Mouse (Mus musculus) midbrain, embryonic 12.5 days (tissue): ENCODE data around the gene Aox4. TPM values are rescaled to one million over a fixed set of nuclear protein-coding genes. Genes with fewer than 3 reads are reported as not detected.

Source experiments
- ATAC-seq: fragments of 200-750 bp; cut with Nextera tagmentation; 2 replicates; pipeline ENCODE4 v1.8.0; 2017; ENCODE audit warnings: low read depth, moderate TSS enrichment, moderate library complexity; ENCODE audit not compliant: low FRiP score
- H3K27ac ChIP-seq: fragments of 300-500 bp; sonication (generic); replicated peaks from 2 replicates; pipeline ENCODE4 v1.5.1; 2016; ENCODE audit warnings: mild to moderate bottlenecking
- H3K27me3 ChIP-seq: fragments of 300-500 bp; sonication (generic); 2 replicates; pipeline ENCODE4 v1.6.1; 2016; ENCODE audit warnings: mild to moderate bottlenecking
- H3K36me3 ChIP-seq: fragments of 300-500 bp; sonication (generic); 2 replicates; pipeline ENCODE4 v1.6.1; 2016
- H3K4me1 ChIP-seq: fragments of 300-500 bp; sonication (generic); 2 replicates; pipeline ENCODE4 v1.6.1; 2016
- H3K4me2 ChIP-seq: fragments of 300-500 bp; sonication (generic); replicated peaks from 2 replicates; pipeline ENCODE4 v1.6.1; 2016; ENCODE audit warnings: mild to moderate bottlenecking, moderate library complexity
- H3K4me3 ChIP-seq: fragments of 300-500 bp; sonication (generic); 2 replicates; pipeline ENCODE4 v1.5.1; 2016; ENCODE audit warnings: mild to moderate bottlenecking
- H3K9ac ChIP-seq: fragments of 300-500 bp; sonication (generic); replicated peaks from 2 replicates; pipeline ENCODE4 v1.6.1; 2016; ENCODE audit warnings: mild to moderate bottlenecking, moderate library complexity
- H3K9me3 ChIP-seq: fragments of 300-500 bp; sonication (generic); 2 replicates; pipeline ENCODE4 v1.6.1; 2016; ENCODE audit warnings: mild to moderate bottlenecking
- WGBS: fragments of 180-500 bp; shearing (Covaris S2); methylation state at CpG from one replicate; pipeline ENCODE4 v1.1.7; 2016; 5-methylcytosine and 5-hydroxymethylcytosine counted together
- polyA plus RNA-seq: library from polyadenylated mRNA; unstranded; fragments of >200 nt; fragmentation: Nextera tagmentation; extraction: Ambion mirVana; gene quantifications from 2 replicates; pipeline ENCODE4 v1.2.1, GENCODE M21; 2016

The Aox4 gene
- polyA plus RNA-seq, 1 experiment from 2014 or later, result not detected

DNA sequence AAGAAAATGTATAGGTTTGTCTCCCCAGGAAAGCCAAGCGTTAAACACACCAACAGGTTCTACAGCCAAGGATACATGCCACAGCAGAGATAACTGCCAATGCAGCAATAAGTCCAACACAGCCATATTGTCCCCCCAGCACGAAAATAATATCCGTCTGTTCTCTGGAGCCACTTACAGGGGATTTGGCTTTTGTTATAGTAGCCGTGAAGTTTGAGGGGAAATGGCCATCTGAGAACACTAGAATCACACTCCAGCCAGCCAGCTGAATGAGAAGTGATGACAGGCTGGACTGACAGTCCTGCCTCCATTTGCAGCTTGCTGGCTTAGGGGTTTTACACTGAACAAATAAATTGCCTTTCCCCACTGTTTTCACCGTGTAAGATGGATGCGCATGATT is 10.9 kb downstream of the Aox4 start:
- H3K9me3 ChIP-seq, result no peaks in the 10 kb centered on the region
- H3K27ac ChIP-seq, result no peak overlapping the region
- H3K27me3 ChIP-seq, result no peaks in the 10 kb centered on the region
- H3K9ac ChIP-seq, result no peak overlapping the region
- H3K4me1 ChIP-seq, result no peaks in the 10 kb centered on the region
- H3K36me3 ChIP-seq, result no peaks in the 10 kb centered on the region
- H3K4me3 ChIP-seq, result no peak overlapping the region
- WGBS, result 71% methylated on average over 6 of the region's 6 CpGs
- ATAC-seq, result no peak
- no peak overlapping the region for H3K4me2 ChIP-seq

DNA sequence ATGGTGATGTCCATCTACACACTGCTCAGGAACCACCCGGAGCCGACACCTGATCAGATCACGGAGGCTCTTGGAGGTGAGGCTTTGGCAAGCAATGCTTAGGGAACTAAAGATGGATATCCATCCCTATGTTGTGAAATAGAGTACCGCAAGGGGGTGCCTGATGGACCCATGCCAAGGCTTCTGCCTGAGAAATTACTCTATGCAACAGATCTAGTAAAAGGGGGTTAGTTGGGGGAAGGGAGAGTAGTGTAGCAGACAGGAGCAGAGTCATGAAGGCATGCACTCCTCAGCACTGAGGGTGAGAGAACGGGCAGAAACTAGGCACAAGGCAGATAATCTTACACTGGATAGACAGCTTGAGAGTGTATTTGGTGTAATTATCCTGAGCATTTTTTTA is 11.7 kb downstream of the Aox4 start:
- no peaks in the 10 kb centered on the region for H3K9me3 ChIP-seq
- no peaks in the 10 kb centered on the region for H3K27me3 ChIP-seq
- no peak overlapping the region for H3K4me3 ChIP-seq
- no peak overlapping the region for H3K9ac ChIP-seq
- WGBS, result 92% methylated on average over 5 of the region's 5 CpGs
- no peaks in the 10 kb centered on the region for H3K36me3 ChIP-seq
- no peak overlapping the region for H3K27ac ChIP-seq
- ATAC-seq, result no peak
- H3K4me2 ChIP-seq, result no peak overlapping the region
- no peaks in the 10 kb centered on the region for H3K4me1 ChIP-seq

DNA sequence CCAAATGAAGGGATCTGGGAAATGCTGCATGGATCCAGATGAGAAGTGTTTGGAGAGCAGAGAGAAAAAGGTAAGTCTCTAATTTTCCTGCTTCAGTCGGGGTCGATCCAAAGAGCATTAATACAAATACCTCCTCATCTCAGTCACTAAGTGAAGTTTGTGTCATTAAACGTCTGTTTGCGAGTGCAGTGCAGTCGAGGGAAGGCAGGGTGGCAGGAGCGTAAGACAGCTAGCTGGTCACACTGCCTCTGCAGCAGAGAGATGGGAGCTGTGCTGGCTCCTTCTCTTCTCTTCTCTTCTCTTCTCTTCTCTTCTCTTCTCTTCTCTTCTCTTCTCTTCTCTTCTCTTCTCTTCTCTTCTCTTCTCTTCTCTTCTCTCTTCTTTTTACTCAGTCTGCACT is 17.9 kb downstream of the Aox4 start:
- H3K36me3 ChIP-seq, result no peaks in the 10 kb centered on the region
- H3K4me1 ChIP-seq, result no peaks in the 10 kb centered on the region
- H3K4me2 ChIP-seq, result no peak overlapping the region
- no peak overlapping the region for H3K4me3 ChIP-seq
- no peaks in the 10 kb centered on the region for H3K9me3 ChIP-seq
- ATAC-seq, result no peak
- no peaks in the 10 kb centered on the region for H3K27me3 ChIP-seq
- H3K27ac ChIP-seq, result no peak overlapping the region
- H3K9ac ChIP-seq, result no peak overlapping the region
- 79% methylated on average over 6 of the region's 6 CpGs for WGBS

DNA sequence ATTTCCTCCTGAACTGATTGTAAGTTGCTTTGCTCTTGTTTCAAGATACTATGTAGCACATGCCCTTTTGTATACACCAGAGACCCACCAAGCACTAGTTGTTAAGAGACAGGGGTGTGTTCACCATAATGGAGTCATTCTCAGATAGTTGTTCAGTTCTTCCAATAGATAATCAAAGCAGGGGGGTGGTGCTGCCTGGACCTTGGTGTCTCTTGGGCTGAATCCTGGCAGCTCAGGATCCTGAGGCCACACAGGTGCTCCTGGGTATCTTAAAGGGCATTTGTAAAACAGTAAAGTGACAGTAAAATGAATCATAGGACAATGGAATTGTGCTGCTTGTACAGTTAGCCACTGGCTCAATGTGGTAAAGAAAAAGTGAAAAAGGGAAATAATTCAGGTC is 18.7 kb downstream of the Aox4 start:
- Histone ChIP-seq H3K27me3 (no peaks in the 10 kb centered on the region), H3K9me3 (no peaks in the 10 kb centered on the region), H3K27ac (no peak overlapping the region), H3K4me2 (no peak overlapping the region), H3K4me3 (no peak overlapping the region), H3K36me3 (no peaks in the 10 kb centered on the region), H3K9ac (no peak overlapping the region), H3K4me1 (no peaks in the 10 kb centered on the region)
- ATAC-seq, result no peak

DNA sequence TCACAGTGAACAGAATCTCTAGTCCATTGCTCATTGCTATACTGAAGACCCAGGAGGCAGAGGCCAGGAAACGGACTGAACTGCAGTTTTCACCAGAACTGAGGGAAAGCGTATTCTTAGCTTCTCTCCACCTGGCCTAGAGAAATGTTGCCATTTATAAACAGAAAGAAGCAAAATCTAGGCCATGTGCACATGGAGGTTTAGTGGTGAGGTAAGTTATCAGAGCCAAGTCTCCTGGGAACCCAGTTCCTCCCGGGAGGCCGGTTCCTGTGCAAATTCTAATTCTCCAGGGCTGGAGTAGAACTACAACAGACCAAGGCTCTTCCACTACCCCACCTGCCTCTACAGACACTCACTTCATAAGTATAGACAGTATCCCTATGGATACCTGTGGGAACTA is 19.6 kb downstream of the Aox4 start:
- Histone ChIP-seq H3K4me1 (no peaks in the 10 kb centered on the region), H3K9me3 (no peaks in the 10 kb centered on the region), H3K27me3 (no peaks in the 10 kb centered on the region), H3K36me3 (no peaks in the 10 kb centered on the region), H3K27ac (no peak overlapping the region), H3K4me2 (no peak overlapping the region), H3K9ac (no peak overlapping the region), H3K4me3 (no peak overlapping the region)
- no peak for ATAC-seq
- WGBS, result 84% methylated on average over 4 of the region's 4 CpGs

DNA sequence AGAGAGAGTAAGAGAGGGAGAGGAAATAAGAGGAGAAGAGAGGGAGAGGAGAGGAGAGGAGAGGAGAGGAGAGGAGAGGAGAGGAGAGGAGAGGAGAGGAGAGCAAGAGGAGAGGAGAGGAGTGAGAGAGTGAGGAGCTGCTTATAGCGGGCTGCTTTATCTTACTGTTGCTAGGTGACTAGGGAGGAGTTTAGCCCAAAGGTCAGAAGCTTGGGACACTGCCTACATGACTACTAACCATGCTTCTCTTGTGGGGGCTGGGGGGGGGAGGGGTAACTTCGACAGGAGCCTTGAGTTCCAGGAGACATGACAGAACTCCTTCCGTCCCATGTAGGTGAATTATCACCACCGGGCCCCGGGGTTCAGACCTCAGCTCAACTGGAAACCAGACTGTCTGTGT is 20.3 kb downstream of the Aox4 start:
- H3K9me3 ChIP-seq, result no peaks in the 10 kb centered on the region
- H3K27me3 ChIP-seq, result no peaks in the 10 kb centered on the region
- no peak overlapping the region for H3K4me3 ChIP-seq
- H3K27ac ChIP-seq, result no peak overlapping the region
- H3K9ac ChIP-seq, result no peak overlapping the region
- no peak for ATAC-seq
- no peaks in the 10 kb centered on the region for H3K36me3 ChIP-seq
- H3K4me1 ChIP-seq, result no peaks in the 10 kb centered on the region
- WGBS, result 58% methylated on average over 5 of the region's 5 CpGs
- H3K4me2 ChIP-seq, result no peak overlapping the region

DNA sequence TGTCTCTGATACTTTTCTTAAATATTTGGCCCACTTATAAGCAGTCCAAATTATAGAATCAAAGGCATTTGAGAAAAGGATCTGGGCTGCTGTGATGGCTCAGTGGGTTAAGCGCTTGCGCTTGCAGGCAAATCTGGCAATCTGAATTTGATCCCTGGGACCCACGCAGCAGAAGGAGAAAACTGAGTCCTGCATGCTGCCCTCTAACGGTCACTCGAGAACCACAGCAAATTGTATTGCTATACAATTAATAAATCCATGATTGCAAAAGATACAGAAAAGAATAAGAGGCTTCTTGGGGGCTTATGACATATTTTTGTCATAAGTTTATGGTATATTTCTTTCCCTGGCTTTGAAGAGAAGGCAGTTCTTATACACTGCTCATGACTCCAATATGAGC is 25.2 kb downstream of the Aox4 start:
- H3K9me3 ChIP-seq, result no peaks in the 10 kb centered on the region
- 55% methylated on average over 5 of the region's 5 CpGs for WGBS
- H3K27ac ChIP-seq, result no peak overlapping the region
- H3K4me3 ChIP-seq, result no peak overlapping the region
- no peak overlapping the region for H3K9ac ChIP-seq
- no peaks in the 10 kb centered on the region for H3K36me3 ChIP-seq
- no peak for ATAC-seq
- H3K27me3 ChIP-seq, result no peaks in the 10 kb centered on the region
- H3K4me2 ChIP-seq, result no peak overlapping the region
- H3K4me1 ChIP-seq, result no peaks in the 10 kb centered on the region

DNA sequence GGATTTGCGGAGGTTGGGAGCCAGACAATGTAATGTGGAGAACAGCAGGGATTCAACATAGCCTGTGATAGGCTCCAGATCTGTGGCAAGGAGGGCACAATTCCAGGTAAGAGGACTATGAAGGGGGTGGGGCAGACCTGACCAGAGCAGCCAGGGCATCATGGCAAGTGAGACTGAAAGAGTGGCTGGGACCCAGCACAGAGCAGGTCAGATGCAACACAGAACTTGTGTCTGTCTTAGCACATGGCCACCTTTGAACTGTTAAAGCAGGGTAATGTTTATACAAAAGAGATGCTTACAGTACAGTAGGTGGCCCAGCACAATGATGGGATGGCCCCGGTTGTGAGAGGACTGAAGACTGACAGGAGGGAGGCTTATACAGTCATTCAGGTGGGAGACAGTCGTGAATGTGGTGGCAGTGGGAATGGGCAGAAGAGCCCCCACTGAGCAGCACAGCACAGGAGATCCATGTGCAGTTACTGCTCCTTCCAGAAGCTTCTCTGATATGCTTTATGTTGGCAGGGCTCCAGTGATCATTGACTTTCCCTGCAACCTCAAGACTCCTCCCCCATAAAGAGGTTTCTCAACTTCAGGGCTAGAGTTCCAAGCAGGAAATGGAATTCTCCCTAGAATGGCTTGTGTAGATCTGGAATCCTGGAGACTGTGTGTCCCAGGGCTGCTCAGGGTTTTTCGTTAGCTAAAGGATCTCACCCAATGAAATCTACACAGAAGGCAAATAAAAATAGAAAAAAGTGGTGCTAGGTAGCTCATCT is 27.5 kb downstream of the Aox4 start:
- H3K27ac ChIP-seq, result no peak overlapping the region
- no peaks in the 10 kb centered on the region for H3K9me3 ChIP-seq
- no peak for ATAC-seq
- no peak overlapping the region for H3K9ac ChIP-seq
- H3K27me3 ChIP-seq, result no peaks in the 10 kb centered on the region
- H3K4me3 ChIP-seq, result no peak overlapping the region
- 71% methylated on average over 4 of the region's 4 CpGs for WGBS
- no peak overlapping the region for H3K4me2 ChIP-seq
- no peaks in the 10 kb centered on the region for H3K36me3 ChIP-seq
- H3K4me1 ChIP-seq, result no peaks in the 10 kb centered on the region

DNA sequence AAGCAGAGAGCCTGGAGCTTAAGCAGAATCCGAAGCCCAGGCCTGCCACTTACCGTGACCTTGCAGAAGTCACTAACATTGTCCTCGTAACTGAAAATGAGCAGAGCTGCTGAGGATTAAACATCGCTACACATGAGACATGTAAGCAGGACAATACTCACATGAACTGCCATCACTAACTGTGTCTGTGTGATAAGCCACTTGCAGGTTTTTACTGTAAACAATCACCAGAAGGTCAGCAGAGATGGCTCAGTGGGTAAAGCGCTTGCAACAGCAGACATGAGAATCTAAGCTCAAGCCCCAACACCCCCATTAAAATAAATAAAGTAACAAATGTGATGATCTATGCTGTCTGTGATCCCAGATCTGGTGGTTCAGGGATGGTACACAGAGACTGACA is 28.2 kb downstream of the Aox4 start:
- no peaks in the 10 kb centered on the region for H3K9me3 ChIP-seq
- H3K9ac ChIP-seq, result no peak overlapping the region
- H3K36me3 ChIP-seq, result no peaks in the 10 kb centered on the region
- no peak overlapping the region for H3K4me2 ChIP-seq
- no peaks in the 10 kb centered on the region for H3K27me3 ChIP-seq
- 88% methylated on average over 5 of the region's 5 CpGs for WGBS
- H3K4me1 ChIP-seq, result no peaks in the 10 kb centered on the region
- no peak overlapping the region for H3K4me3 ChIP-seq
- H3K27ac ChIP-seq, result no peak overlapping the region
- no peak for ATAC-seq

DNA sequence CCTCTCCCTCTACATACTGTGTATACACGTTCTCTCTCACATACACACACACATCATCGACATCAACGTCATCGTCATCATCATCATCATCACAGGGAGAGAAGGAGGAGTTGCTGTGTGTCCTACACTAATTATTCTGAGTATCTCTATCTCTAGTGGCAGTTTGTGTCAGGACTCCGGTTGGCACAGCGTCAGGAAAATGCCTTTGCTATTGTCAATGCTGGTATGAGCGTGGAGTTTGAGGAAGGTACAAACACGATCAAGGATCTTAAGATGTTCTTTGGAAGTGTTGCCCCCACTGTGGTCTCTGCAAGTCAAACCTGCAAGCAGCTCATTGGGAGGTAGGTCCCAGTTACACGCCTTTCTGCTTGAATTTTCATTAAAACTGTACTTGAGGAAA is 28.8 kb downstream of the Aox4 start:
- Histone ChIP-seq H3K4me3 (no peak overlapping the region), H3K4me2 (no peak overlapping the region), H3K27ac (no peak overlapping the region), H3K4me1 (no peaks in the 10 kb centered on the region), H3K27me3 (no peaks in the 10 kb centered on the region), H3K36me3 (no peaks in the 10 kb centered on the region), H3K9ac (no peak overlapping the region), H3K9me3 (no peaks in the 10 kb centered on the region)
- WGBS, result 90% methylated on average over 9 of the region's 9 CpGs
- ATAC-seq, result no peak

DNA sequence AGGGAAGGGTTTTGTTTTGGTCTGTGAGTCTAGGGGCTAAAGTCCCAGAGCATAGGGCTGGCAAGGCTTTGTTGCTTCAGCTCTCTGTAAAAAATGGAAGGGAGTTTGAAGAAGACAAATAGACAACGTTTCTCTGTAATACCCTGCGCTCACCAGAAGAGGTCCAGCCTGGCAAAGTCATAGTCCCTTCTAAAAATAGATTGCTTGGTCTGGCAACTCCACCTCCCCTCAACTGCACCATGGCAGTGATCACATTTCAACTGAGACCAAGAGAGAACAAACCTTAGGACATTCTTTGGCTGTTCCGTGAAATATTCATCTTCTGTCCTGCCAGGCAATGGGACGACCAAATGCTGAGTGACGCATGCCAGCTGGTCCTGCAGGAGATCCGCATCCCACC is 30.1 kb downstream of the Aox4 start:
- H3K27me3 ChIP-seq, result no peaks in the 10 kb centered on the region
- H3K9ac ChIP-seq, result no peak overlapping the region
- no peaks in the 10 kb centered on the region for H3K9me3 ChIP-seq
- H3K4me3 ChIP-seq, result no peak overlapping the region
- H3K36me3 ChIP-seq, result no peaks in the 10 kb centered on the region
- WGBS, result 79% methylated on average over 6 of the region's 6 CpGs
- ATAC-seq, result no peak
- H3K4me2 ChIP-seq, result no peak overlapping the region
- no peak overlapping the region for H3K27ac ChIP-seq
- H3K4me1 ChIP-seq, result no peaks in the 10 kb centered on the region

DNA sequence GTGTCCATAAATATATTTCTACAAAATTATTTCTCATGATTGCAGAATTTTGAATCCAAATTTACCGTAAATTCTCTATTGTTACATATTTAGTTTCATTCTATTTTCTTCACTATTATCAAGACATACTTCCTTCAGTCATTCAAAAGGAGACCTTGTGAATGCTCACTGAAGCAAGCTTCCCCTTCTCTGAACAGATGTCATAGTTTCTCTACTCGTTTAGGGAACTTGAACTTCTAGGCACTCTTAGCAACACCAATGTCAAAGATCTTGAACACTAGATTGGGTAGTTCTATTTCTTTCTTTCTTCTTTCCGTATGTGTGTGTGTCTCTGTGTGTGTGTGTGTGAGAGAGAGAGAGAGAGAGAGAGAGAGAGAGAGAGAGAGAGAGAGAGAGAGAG is 34.3 kb downstream of the Aox4 start:
- 81% methylated on average over 3 of the region's 3 CpGs for WGBS
- no peak overlapping the region for H3K9ac ChIP-seq

DNA sequence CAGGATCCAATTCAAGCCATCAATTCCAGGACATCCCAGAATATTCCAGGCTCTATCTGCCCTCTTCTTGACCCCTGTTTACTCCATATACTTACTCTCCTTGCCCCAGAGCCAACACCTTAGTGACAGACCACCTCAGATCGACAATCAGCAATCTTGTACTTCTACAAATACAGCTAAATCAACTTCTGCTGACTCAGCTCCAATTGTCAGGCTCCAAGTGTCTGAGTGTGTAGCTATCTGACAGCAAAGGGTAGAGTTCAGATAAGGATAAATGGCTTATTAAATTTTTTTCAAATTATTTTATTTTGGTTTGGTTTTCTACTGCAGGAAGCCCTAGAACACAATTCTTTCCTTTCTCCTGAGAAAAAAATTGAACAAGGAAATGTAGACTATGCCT is 38.3 kb downstream of the Aox4 start:
- 68% methylated on average over 1 of the region's 1 CpGs for WGBS
- no peaks in the 10 kb centered on the region for H3K9me3 ChIP-seq
- no peak for ATAC-seq
- H3K36me3 ChIP-seq, result no peaks in the 10 kb centered on the region
- H3K27ac ChIP-seq, result no peak overlapping the region
- no peak overlapping the region for H3K9ac ChIP-seq
- no peaks in the 10 kb centered on the region for H3K27me3 ChIP-seq
- H3K4me2 ChIP-seq, result no peak overlapping the region
- H3K4me1 ChIP-seq, result no peaks in the 10 kb centered on the region
- no peak overlapping the region for H3K4me3 ChIP-seq

More for the DNA sequence above, 34.3 kb downstream of the Aox4 start:
- Histone ChIP-seq H3K4me3 (no peak overlapping the region), H3K9me3 (no peaks in the 10 kb centered on the region), H3K27me3 (no peaks in the 10 kb centered on the region), H3K4me2 (no peak overlapping the region), H3K27ac (no peak overlapping the region), H3K36me3 (no peaks in the 10 kb centered on the region), H3K4me1 (no peaks in the 10 kb centered on the region)
- no peak for ATAC-seq
